Mouse (Mus musculus) G1E (cell line): ENCODE data around the gene Srrm2.

Experiments
- CTCF ChIP-seq: IDR thresholded peaks from 2 replicates; pipeline ENCODE4 v1.5.1; 2012; ENCODE audit warnings: low read depth, low read length, inconsistent platforms, mixed read lengths
- GATA1 ChIP-seq: IDR thresholded peaks from 2 replicates; pipeline ENCODE4 v1.6.1; 2012; ENCODE audit warnings: borderline replicate concordance, low read length, inconsistent platforms, mixed read lengths
- GATA2 ChIP-seq: IDR thresholded peaks from 2 replicates; pipeline ENCODE4 v1.6.1; 2012; ENCODE audit warnings: low read depth, low read length, inconsistent platforms, borderline replicate concordance
- POLR2AphosphoS5 ChIP-seq: IDR thresholded peaks from 2 replicates; pipeline ENCODE4 v1.6.1; 2012; ENCODE audit warnings: low read depth, low read length, inconsistent platforms; ENCODE audit not compliant: insufficient replicate concordance

DNA sequence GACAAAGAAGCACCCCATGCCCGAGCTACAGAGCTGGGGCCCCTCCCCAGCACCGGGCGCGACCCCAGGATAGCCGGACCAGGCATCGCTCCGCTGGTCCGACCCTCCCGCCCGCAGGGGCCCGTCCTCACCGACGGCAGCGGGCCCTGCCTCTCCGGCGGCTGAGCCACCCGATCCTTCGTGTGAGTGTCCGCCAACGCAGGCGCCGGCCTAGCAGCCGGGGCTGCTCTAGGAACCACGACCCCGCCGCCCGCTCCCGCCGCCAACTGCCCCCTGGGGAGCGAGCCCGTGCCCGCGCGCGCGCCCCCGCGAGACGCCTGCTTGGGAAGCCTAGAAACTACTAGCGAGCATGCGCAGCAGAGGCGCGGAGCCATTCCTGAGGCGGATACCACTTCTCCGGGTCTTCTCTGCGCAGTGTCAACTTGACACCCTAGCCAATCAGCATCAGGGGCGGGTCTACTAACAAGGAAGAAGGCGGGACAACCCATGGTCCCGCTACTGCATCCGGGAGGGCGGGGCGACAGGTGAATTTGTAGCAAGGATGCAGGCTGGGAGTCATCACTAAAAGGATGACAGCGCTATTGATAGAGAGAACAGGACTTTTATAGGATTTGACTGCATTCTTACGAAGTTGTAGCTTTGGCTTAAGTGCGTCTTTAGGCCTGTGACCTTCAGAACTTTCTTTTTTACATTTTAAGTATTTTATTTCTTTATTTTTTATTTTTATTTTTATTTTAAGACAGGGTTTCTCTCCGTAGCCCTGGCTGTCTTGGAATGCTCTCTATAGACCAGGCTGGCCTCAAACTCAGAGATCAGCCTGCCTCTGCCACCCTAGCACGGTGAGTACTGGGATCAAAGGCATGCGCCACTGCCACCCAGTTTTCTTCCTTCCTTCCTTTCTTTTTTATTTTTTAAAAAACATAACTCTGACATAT is 18.8 kb upstream of the Srrm2 start, which contains the start of gene Flywch1:
- TF ChIP-seq GATA2, result no peak
- no peak for TF ChIP-seq CTCF
- no peak for TF ChIP-seq GATA1
- TF ChIP-seq POLR2AphosphoS5, result no peak
